Mouse (Mus musculus) WW6 (cell line): ENCODE results near the gene Megf6.

Source experiments
- DNase-seq: peaks from one replicate; pipeline ENCODE4 v3.0.0-alpha.2; 2013; ENCODE audit warnings: low read depth, low spot score

Gene Megf6

DNA sequence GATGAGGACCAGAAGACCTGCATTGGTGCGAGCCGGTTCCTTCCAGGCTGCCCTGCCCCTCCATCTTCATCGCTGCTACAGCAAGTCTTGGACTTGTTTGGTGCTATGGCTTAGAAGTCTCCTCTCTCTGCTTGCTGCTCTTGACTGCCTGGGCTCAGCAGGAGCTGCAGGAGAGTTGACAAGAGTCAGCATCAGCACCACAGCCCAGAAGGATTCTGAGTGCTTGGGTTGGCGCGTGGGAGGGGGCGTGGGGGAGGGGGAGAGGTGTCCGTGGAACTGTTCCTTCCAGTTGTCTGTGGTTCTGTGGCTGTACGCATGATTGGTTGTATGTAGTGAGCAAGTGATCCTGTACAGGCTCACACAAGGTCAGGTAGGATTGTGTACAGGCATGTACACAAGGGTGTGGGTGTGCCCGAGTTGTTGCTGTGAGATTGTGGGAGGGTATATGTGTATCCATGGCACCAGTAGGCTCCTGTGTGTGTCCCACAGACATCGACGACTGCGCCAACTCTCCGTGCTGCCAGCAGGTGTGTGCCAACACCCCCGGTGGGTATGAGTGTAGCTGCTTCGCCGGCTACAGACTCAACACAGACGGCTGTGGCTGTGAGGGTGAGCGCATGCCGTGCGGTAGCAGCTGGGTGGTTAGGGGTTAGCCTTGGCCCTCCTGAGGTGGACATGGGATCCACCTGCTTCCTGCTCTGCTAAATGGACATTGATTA, 82.2 kb downstream of the Megf6 start:
- DNase-seq, result no peak

DNA sequence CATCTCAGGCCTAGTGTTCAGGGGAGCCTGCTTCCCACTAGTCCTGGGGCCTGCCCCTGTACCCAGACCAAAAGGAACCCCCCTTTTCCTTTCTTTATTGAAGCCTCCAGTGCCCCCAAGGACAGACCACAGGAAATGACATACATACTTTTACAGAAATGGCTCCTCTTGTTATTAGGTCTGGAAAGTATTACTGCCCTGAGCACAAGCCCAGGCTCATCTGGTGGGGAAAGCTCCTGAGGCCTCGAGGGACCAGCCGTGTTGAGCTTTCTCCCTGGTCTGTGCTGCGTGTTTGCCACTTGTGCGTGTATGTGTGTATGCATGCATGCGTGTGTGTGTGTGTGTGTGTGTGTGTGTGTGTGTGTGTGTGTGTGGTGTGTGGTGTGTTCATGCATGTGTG, 90.2 kb downstream of the Megf6 start:
- no peak for DNase-seq

DNA sequence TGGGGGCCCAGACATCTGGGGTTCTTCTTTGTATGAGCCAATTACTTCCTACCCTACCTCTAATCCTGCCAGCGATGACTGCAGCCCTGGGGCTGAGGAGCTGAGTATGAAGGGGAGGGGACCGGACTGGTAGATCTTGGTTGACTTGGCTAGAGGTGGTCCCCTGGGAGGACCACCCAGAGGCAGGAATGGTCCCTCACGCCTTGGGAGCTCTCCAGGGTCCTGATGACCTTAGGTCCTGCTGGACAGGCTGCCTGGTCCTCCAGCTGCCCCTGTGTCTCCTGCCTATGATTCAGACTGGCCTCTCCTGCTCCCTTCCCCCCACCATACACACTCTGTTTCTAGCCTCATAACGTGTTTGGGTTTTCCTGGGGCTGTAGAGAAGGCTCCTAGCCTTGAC, 91.5 kb downstream of the Megf6 start:
- no peak for DNase-seq

DNA sequence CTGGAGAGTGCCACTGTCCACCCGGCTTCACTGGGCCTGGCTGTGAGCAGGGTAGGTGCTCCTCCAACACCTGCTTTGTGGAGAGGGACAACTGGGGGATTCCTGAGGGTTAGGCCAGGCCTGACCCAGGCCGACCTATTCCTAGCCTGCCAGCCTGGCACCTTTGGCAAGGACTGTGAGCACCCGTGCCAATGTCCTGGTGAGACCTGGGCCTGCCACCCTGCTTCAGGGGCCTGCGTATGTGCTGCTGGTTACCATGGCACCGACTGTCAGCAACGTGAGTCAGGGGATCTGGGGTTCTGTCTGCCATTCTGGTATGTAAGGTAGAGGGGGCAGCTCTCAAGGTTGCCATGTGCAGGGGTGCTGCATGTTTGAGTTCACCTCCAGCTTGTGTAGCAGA, 97.0 kb downstream of the Megf6 start:
- DNase-seq, result no peak

DNA sequence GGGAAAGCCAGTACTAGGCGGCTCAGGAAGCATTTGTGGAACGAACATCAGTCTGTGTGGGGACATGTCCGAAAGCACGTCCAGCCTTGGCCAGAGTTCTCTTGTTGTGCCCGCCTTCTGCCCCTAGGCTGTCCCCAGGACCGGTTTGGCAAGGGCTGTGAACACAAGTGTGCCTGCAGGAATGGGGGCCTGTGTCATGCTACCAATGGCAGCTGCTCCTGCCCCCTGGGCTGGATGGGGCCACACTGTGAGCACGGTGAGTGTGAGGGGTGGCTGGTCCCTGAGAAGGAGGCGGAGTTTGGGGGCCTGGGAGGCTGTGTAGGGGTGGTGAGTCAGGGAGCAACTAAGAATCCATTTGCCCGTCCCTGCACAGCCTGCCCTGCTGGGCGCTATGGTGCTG, 99.0 kb downstream of the Megf6 start:
- no peak for DNase-seq

DNA sequence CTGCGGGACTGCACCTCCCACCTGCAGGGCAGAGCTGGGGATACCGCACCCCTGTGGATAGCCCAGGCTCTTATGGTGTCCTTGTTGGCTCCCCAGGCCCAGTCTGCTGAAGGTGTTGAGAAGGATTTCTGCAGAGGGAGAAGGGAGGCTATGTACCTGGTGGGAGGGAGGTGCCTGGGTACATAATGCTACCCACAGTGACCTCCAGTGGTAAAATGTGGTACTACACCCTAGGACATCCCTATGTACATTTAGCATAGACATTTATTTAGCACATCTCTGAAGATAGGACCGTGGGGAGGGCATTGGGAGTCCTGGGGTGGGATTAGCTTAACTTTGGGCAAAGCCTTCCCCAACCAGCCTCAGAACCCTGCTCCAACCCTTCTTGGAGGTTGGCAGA, 102.5 kb downstream of the Megf6 start:
- peak; percentile 46 for DNase-seq

DNA sequence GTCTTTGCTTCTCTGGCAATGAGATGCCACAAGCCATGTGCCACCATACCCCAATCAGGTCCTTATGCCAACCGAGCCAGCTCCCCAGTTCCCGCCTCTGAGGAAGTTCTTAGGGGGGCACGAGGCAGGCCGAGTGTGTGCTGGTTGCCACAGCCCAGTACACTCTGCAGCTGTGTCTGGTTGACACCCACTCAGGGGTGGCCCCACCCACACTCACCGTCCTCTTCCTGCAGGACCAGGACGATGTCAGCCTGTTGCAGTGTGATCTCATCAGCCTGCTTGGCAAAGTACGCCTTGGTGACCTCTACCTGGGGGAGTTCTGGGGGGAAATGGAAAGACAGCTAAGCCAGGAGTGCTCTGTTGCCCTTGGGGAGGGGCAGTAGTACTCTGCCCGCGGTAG, 109.0 kb downstream of the Megf6 start:
- DNase-seq, result no peak

DNA sequence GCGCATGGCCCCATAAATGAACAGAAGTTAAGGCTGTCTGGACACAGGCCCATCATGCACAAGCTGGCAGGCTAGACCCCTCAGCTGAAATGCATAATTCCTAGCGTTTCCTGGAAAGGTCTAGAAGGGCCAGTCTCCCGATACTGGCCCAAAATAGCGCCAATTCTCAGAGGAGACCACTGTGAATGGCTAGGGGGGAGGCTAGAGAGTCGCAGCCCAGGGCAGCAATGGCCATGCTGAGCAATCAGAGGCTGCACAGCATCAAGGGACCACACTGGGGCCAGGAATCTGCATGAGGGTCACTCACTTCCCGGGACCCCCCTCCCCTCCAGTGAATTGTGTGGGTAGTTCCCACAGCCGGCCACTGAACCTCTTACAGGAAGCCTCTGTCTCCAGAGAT, 113.1 kb downstream of the Megf6 start:
- no peak for DNase-seq

DNA sequence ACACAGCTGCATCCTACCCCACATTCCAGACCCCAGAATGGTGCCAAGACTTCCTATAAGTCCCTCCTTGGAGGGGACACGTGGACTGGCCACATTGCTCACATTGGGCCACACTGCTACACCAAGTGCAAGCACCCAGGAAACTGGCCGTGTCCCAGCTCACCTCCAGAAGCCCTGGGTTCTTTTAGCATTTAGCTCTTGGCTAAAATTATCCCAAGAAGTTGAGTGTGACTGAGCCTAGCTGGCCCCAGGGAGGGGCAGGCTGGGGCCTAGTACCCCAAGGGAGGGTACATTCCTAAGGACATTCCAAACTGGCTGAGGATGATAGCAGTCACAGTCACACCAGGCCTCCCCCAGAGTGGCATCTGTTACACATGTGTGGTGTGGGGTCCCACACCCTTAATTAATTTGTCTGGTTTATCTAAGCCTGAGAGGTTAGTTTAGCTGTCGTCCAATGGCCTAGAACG, 123.2 kb downstream of the Megf6 start:
- DNase-seq, result no peak

DNA sequence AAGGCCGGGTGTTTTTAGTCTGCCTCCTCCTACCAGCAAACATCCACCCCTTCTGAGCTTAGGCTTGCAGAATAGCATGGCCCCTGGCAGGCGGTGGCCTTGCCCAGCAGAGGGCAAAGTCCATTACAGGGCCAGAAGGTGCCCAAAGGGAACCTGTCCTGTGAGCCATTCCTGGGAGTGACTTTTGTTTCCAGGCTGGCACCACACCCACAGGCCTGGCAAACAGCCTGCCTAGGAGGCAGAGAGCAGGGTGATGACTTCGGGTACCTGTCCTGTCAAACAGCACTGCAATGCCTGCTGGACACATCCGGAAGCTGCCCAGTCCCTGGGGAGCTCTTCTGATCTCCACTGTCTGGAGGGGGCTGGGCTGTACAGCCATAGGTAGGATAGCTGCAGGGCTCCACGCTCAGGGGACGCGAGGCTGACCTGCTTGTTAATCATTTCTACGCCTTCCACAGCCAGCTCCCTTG, 123.8 kb downstream of the Megf6 start:
- DNase-seq, result no peak

DNA sequence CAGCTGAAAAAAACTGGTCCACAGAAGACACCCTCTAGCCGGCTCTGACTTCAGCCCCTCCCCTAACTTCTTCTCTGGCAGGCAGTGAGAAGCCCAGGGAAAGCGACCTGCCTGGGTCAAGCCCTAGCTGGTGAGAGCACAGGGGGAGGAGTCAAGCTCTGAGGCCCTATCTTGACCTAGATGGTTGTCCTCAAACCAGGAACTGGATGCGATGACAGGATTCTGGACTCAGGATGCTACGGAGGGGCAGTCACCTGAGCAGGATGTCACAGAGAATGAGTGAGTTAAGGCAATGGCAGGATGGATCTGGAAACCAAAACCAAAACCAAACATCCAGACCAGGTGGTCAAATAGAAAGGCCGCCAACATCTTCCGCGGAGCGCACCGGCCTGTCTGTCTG, 127.2 kb downstream of the Megf6 start:
- peak; percentile 57 for DNase-seq

DNA sequence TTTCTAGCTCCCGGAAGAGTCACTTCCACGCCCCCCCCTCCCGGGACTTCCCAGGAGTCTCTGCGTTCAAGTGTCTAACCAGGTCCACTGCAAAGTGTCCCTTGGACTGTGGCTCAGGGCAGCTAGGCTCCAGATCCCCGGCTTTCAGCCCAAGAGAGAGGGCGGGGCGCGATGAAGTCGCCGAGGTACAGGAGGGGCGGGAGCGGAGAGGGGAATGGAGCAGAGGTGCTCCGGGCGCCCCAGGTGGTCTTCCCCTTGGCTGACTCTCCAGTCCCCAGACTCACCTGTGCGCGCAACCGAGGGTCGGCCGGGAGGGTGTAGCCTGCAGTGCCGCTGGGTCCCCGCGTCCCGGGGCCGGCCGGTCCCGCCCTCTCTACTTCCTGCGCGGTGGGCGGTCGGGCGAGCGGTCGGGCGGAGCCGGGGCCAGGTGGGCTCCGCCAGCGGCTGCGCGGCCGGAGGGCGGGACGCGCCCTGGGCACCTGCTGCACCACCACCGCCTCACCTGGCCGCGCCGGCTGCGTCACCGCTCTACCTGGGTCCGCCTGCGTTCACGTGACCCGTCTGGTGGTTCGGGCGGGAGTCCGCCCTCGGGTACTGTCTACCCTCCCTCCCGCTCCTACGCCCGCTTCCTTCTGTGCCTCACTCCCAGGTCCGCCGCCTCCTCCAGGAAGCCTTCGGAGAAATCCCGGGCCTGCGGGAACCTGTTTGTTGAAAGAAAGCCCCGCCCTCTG, 129.2 kb downstream of the Megf6 start:
- DNase-seq, result peak; percentile 49

DNA sequence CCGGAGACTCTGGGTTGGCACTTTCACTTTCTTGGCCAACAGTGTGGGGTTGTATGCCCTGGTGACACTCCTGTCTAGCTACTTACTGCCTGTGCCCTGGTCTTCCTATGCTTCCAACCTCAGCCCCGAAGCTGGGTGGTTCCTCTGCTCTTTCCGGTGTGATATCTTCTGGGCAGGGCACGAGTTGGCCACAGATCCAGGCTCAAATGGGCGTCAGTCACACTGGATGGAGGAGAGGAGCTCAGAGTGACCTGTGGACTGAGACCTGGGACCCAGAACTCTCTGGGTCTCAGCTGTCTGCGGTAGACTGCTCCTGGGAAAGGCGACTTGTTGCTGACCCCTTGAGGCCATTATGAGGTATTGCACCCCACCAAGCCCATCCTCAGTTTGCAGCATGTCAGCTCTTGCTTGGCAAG, 130.9 kb downstream of the Megf6 start, which contains the start of gene Arhgef16:
Gene Arhgef16, minus strand, starts transcription at position 211 of the 416 bp plus-strand sequence.
- DNase-seq, result peak; percentile 31

DNA sequence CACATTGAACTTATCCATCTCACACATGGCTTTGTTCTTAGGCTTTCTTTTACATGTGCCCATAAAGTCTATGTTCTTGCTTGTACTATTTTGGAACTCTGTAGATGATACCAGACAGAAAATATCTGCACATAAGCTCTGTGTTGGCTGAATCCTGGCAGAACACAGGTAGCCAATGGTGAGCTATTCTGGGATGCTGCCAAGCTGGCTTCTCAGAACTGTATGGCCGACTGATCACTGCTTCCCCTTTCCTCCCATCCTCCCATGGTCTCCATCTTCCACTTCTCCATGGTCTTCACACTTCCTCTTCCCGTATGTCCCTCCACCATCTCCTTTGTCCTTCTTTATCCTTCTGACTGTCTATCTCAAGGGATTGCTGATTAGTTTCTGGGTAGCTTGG, 138.6 kb downstream of the Megf6 start:
- no peak for DNase-seq

DNA sequence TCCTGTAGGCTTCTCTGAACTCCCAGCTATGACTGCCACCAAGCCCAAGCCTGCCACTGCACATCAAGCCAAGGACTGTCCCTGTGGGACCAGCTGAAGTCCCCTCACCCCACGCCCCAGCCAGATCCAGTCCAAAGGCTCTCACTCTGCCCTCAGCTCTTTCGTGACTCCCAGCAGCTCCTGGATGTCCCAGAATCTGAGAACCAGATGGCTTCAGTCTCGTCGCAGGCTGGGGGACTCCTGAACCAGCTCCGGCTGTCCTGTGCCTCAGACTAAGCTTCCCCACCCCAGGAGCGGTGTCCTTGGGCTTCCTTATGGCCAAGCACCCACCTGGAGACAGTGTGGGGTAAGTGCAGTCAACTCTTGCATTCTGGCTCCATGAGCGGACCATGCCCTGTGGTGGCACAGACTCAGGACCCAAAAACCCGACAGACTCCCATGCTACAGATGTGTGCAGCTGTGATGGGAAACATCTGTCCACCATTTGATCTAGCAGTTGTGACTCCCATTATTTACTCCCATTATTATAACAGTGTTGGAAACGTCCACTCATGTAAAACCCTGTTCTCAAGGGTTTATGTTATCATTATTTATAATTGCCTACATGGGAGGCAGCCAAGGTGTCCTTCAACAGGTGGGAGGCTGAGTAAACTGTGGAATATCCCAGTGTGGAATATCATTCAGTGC, 140.2 kb downstream of the Megf6 start:
- DNase-seq, result no peak

DNA sequence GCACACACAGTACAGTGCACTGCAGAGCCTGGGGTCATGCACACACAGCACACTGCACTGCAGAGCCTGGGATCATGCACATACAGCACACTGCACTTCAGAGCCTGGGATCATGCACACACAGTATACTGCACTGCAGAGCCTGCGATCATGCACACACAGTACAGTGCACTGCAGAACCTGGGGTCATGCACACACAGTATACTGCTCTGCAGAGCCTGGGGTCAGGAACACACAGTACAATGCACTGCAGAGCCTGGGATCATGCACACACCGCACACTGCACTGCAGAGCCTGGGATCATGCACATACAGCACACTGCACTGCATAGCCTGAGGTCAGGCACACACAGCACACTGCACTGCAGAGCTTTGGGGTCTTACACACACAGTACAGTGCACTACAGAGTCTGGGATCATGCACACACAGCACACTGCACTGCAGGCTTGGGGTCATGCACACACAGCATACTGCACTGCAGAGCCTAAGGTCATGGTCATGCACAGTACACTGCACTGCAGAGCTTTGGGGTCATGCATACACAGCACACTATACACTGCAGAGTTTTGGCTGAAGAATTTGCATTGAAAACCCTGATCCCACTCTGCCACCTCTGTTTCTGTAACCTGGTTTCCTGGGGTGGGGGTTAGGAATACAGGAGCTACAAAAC, 141.7 kb downstream of the Megf6 start:
- DNase-seq, result no peak

DNA sequence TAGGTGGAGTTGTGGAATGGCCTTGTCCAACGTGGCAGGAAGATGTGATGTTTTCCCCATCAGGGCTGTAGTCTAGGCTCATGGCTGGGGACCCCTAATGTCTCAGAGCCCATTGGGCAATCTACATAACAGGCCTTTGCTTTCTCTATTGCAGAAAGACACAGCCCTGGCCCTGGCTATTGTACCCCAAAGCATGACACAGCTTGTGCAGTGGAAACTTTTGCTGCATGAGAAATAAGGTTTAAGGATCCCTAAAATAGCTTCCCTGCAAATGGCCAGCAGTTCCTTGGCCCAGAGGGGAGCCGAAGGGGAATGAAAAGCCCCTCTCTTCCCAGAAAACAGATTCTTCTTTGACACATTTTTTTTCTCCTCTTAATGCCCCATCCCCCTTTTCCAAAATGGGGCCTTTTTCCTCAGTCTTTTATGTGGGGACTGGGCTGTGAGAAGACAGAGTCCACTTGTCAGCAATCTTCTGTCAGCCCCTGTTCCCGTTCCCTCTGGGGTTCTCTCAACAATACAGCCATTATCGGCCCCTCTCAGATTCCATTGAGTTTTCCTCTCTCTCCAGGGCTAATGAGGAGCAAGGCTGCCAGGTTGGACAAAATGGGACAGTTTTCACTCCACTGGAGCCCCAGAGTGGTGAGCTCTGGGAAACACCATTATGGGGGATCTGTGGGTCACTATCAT, 142.5 kb downstream of the Megf6 start:
- DNase-seq, result no peak

DNA sequence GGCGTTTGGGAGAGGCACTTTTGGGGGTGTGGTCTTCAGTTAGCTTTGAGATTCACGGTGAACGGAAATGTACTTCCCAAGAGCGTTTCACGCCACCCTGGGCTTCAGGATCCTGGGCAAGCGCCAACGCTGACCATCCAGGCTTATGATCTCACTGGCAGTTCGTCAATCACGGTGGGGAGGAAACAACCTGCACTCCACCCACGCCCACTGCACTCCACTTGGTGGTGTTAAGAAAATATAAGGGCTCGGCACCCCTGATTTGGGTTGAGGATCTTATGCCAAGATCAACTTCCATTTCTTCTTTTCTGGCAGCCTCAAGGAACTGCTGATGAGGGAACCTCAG, 143.1 kb downstream of the Megf6 start:
- no peak for DNase-seq
